Mouse (Mus musculus) c-Kit-positive CD71-positive TER-119-negative erythroid progenitor cells, embryonic 14.5 days (primary cell): ENCODE measurements around the gene Nupr1l.
"Not testable (repeated sequence)": the region's sequence is repeated elsewhere in the genome, so short reads cannot be mapped to it uniquely, and the experiment has no call there.

Experiments
- DNase-seq: peaks from one replicate; pipeline ENCODE4 v3.0.0-alpha.2; 2013; ENCODE audit warnings: low read depth

Gene Nupr1l

DNA sequence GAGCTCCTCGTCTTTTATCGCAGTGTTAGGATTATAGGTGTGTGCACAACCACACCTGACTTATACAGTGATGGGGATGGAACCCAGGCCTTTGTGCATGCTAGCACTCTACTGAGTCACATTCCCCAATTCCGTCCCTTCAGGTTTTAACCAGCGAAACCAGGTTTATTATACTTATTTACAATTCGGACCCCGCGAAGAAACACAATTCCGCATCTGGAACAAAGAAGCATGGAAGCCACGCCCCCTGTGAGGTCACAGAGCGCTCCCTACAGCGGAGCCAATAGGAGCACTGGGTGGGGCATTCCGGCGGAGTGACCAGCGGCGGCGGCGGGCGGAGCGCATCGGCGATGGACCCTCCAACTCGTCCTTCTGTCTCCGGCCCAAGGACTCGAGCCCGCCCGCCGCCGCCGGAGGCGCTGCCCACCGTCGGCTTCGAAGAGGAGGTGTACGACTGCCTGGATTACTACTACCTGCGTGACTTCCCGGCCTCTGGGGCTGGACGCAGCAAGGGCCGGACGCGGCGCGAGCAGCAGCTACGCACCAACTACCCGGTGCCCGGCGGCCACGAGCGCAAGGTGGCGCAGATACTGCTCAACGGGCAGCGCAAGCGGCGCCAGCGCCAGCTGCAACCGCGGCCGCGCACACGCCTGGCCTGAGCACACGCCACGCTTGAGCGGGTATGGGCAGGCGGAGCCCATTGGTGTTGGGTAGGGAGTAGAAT is at the start of gene Nupr1l:
Gene Nupr1l, plus strand, starts transcription at position 299 of the 724 bp plus-strand sequence.
- peak; percentile 77 for DNase-seq

GRCm38 (mm10) chr5:129862325-129862724 is 46.0 kb upstream of the Nupr1l start:
- DNase-seq, result no peak

GRCm38 (mm10) chr5:129864467-129864866 is 43.9 kb upstream of the Nupr1l start:
- DNase-seq, result peak; percentile 32

- no peak for DNase-seq
These were observed 42.5 kb upstream of the Nupr1l start for GRCm38 (mm10) chr5:129865841-129866240.

DNA sequence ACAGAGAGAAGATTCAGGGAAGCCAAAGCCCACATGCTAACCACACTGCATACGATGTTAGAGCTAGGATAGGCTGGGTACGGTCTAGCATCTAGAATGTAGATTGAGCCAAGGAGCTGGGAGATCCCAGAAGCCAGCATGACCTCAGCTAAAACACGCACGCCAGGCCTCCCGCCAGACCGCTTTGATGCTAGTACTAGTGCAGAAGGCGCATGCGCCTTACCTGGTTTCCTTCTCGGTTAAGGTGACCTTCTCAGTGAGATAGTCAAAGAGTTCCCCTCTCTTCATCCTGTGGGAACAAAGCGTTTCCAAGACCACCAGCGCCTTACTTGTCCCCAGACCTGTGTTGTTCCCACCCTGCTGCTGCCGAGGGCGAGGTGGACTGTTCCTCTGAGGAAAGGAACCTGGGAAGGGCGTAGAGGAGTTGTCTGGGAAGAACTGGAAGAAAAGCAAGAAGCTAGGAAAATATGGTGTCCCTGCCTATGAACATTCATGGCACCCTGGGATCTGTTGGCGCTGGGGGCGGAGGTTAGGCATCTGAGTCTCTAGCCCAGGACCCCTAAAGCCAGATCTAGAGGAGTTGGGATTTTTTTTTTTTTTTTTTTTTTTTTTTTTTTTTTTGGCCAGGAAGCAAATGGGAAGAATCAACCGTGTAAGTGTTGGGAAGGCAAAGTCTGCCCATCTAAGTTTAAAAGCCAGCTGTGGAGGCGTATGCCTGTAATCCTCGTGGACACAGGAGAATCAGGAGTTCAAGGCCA is 38.9 kb upstream of the Nupr1l start:
- DNase-seq, result no peak

DNA sequence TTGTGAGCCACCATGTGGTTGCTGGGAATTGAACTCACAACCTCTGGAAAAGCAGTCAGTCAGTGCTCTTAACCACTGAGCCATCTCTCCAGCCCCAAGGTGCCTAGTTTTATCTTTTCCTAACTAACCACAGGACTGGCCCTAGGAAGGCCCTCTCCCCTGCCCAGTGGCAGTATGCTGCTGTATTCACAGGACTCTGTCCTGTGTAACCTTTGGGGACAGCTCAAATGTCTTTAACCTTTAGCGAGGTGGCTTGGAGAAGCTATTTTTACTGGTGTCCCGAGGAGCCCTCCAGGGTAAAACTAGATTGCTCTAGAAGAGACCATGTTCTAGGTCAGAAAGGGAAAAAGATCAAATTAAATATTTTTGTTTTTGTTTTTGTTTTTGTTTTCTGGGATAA is 37.1 kb upstream of the Nupr1l start:
- no peak for DNase-seq

DNA sequence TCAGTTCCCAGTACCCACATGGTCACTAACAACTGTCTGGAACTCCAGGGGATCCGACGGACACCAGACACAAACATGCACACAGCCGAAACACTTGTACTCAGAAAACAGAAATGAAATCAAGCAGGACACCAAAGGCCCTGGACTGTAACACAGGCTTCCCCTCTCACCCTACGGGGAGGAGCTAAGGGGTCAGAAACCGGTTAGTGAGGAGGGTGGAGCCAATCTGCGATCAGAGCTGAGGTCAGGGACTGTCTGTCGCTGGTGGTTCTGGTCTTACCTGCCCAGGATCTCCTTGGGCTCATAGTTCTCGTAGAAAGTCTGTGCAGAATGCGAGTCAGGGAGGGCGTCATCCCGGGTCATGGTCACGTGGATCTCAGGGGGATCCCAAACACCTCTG is 34.4 kb upstream of the Nupr1l start:
- no peak for DNase-seq

GRCm38 (mm10) chr5:129875098-129875497 is 33.2 kb upstream of the Nupr1l start:
- DNase-seq, result no peak

DNA sequence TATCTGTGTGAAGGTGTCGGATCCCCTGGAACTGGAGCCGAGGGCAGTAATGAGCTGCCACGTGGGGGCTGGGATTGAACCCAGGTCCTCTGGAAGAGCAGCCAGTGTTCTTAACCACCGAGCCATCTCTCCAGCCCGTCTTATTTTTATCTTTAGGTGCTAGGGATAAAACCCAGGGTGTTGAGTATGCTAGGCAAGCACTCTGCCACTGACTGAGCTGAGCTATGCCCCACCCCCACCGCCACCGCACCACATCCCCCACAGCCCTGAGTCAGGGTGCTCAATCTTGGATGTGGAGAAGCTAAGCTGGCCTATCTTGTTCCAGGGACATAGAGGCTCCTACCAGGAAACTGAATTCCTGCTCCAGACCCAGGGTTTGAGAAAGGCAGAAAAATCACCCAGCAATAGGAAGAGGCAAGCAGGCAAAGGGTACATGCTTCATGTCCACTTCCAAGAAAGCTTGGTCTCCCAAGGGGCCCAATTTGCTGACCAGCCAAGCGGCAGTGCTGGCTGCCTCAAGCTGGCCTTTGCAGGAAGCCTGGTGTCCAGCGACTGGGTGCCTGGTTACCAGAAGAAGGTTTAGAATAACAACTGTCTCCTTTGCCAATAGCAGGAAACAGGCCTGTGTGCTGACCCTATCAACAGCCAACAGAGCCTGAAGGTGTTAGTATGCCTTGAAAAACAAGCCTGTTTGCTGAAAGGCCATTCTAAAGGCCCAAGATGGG is 30.4 kb upstream of the Nupr1l start:
- no peak for DNase-seq

GRCm38 (mm10) chr5:129878946-129879345 is 29.4 kb upstream of the Nupr1l start:
- no peak for DNase-seq

GRCm38 (mm10) chr5:129879888-129880287 is 28.5 kb upstream of the Nupr1l start:
- DNase-seq, result no peak

GRCm38 (mm10) chr5:129886271-129886670 is 22.1 kb upstream of the Nupr1l start:
- DNase-seq, result peak; percentile 57

- DNase-seq, result peak; percentile 94
These were observed 21.3 kb upstream of the Nupr1l start, which contains the start of gene Chchd2 for GRCm38 (mm10) chr5:129886911-129887636. Gene Chchd2, minus strand, starts transcription at chr5:129887470.

DNA sequence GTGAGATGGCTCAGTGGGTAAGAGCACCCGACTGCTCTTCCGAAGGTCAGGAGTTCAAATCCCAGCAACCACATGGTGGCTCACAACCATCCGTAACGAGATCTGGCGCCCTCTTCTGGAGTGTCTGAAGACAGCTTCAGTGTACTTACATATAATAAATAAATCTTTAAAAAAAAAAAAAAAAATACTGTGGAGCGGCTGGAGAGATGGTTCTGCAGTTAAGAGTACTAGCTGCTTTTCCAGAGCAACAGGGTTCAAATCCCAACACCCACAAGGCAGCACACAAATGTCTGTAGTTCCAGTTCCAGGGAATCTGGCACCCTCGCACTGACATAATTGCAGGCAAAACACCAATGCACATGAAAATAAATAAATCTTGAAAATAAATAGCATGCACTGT is 17.9 kb upstream of the Nupr1l start:
- DNase-seq, result not testable (repeated sequence)

- peak; percentile 91 for DNase-seq
These were observed 12.9 kb upstream of the Nupr1l start, which contains the start of gene Zbed5 for GRCm38 (mm10) chr5:129895198-129896088. Gene Zbed5, plus strand, starts transcription at chr5:129895723.

DNA sequence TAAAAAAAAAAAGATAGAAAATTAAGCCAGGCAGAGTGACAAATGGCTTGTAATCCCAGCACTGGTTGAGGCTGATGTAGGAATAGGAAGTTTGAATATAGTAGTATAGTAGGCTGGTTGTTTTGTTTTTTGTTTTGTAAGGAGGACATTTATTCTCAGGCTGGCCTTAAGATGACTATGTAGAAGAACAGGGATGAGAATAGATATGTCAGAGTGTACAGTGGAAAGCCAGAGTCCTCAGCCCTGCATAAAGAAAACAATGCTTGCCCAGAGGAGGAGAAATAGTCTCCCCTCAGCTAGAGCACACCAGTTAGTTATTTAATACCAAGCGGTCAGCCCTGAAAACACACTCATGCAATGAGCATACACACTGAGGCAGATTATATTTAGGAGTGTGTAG is 9.9 kb upstream of the Nupr1l start, which contains the start of gene Phkg1:
Gene Phkg1, minus strand, starts transcription at position 101 of the 400 bp plus-strand sequence.
- DNase-seq, result no peak

DNA sequence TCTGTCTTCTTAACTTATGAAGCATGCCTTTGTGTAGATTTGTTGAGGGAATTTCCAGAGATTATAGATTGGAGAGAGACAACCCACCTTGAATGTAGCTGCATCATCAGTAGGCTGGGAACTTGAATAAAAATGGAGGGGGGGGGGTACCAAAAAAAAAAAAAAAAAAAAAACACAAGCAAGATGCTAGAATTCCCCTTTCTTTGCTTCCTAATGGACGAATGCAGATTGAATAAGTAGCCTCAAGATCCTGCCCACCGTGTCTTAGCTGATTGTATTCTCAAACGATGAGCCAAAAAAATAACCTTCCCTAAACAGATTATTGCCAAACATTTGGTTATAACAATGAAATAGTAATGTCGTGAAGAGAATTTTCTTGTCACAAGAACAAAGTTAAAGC is 565 bp upstream of the Nupr1l start:
- DNase-seq, result no peak

DNA sequence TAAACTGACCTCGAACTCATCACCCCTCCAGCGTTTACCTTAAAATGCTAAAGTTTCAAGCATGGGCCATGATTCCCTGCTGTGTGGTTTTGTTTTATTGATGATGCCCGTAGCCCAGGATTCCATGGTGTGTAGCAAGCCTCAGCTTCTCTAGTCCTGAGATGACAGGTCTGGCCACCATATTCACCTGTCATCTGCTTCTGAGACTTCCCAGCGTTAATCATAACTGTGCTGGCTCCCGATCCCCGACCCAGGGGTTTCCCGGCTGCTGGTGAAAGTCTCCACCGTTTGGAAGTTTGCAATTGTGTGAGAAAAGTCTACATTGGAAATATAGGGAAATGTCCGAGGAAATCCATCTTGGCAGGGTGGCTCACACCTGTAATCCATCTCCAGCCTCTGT is 807 bp downstream of the Nupr1l start:
- DNase-seq, result no peak

DNA sequence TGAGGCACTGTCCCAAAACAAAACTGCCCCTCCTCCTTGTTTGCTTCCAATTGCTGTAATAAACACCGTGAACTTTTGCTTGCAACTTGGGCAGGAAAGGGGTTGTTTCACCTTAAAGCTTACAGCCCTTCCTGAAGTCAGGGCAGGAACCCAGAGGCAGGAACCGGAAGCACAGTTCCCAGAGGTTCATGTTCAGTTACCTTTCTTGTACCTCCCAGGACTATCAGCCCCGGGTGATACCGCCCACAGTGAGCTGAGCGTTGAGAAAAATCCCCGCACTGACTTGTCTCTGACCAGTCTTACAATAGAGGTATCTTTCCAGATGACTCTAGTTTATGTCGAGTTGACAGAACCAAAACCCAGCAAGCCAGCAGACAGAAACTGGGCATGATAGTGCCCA is 1.3 kb downstream of the Nupr1l start:
- DNase-seq, result no peak

DNA sequence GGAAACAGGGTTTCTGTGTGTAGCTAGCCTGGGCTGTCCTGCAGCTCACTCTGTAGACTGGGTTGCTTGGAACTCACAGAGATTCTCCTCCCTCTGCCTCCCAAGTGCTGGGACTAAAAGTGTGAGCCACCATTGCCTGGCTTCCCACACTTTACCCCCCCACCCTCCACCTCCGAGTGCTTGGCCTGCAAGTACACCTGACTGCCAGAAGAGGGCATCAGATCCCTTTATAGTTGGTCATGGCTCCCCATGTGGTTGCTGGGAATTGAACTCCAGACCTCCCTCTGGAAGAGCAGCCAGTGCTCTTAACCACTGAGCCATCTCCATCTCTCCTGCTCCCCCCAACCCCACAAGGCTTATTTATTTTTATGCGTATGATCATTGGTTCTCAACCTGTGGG is 5.7 kb downstream of the Nupr1l start:
- DNase-seq, result peak; percentile 40

- DNase-seq, result not testable (repeated sequence)
These were observed 7.2 kb downstream of the Nupr1l start for GRCm38 (mm10) chr5:129915491-129915890.
